Mouse (Mus musculus) adrenal gland, postnatal 14 days (tissue): ENCODE measurements around the gene Pmel. TPM values are rescaled to one million over a fixed set of nuclear protein-coding genes. Genes with fewer than 3 reads are reported as not detected.
"Not testable (repeated sequence)": the region's sequence is repeated elsewhere in the genome, so short reads cannot be mapped to it uniquely, and the experiment has no call there.

Experiments used
- DNase-seq: peaks from one replicate; pipeline ENCODE4 v3.0.0; 2021; ENCODE audit warnings: mixed read lengths
- total RNA-seq: library from RNA; stranded (reverse); gene quantifications from 2 replicates; pipeline ENCODE4 v1.2.3, GENCODE M21; 2021

Gene Pmel
- total RNA-seq, 1 experiment from 2014 or later = 2.3 TPM

GRCm38 (mm10) chr10:128702328-128703007, 1.5 kb upstream of the Pmel start:
- DNase-seq = peak; percentile 45

GRCm38 (mm10) chr10:128704491-128705316, 709 bp downstream of the Pmel start, which contains the start of gene Cdk2:
Cdk2 (minus strand) TSS chr10:128705031.
- peak; percentile 97 for DNase-seq

- peak; percentile 25 for DNase-seq
Measured at GRCm38 (mm10) chr10:128705317-128705693, 1.3 kb downstream of the Pmel start.

GRCm38 (mm10) chr10:128711318-128711717, 7.3 kb downstream of the Pmel start:
- not testable (repeated sequence) for DNase-seq

- peak; percentile 22 for DNase-seq
Measured at GRCm38 (mm10) chr10:128715559-128716537, 11.9 kb downstream of the Pmel start.

- DNase-seq = not testable (repeated sequence)
Measured at GRCm38 (mm10) chr10:128725466-128725865, 21.5 kb downstream of the Pmel start.

GRCm38 (mm10) chr10:128728059-128728458, 24.1 kb downstream of the Pmel start:
- no peak for DNase-seq

- DNase-seq = peak; percentile 84
Measured at GRCm38 (mm10) chr10:128731002-128731433, 27.0 kb downstream of the Pmel start.

GRCm38 (mm10) chr10:128731992-128732391, 28.0 kb downstream of the Pmel start:
- DNase-seq = no peak

- DNase-seq = peak; percentile 74
Measured at GRCm38 (mm10) chr10:128737435-128737834, 33.4 kb downstream of the Pmel start.

- no peak for DNase-seq
Measured at GRCm38 (mm10) chr10:128740296-128740695, 36.3 kb downstream of the Pmel start.

- DNase-seq = no peak
Measured at GRCm38 (mm10) chr10:128742616-128743015, 38.6 kb downstream of the Pmel start.

GRCm38 (mm10) chr10:128743235-128743634, 39.2 kb downstream of the Pmel start:
- no peak for DNase-seq

GRCm38 (mm10) chr10:128743791-128744191, 39.8 kb downstream of the Pmel start:
- peak; percentile 76 for DNase-seq

- no peak for DNase-seq
Measured at GRCm38 (mm10) chr10:128744211-128744610, 40.2 kb downstream of the Pmel start.

- peak; percentile 31 for DNase-seq
Measured at GRCm38 (mm10) chr10:128744680-128745601, 40.9 kb downstream of the Pmel start, which contains the start of gene Dgka. Dgka (minus strand) TSS chr10:128744855.

- peak; percentile 38 for DNase-seq
Measured at GRCm38 (mm10) chr10:128745946-128746613, 42.1 kb downstream of the Pmel start.

- DNase-seq = no peak
Measured at GRCm38 (mm10) chr10:128746972-128747645, 43.1 kb downstream of the Pmel start.

GRCm38 (mm10) chr10:128747646-128748251, 43.8 kb downstream of the Pmel start, which contains the start of gene Pym1:
Pym1 (plus strand) TSS chr10:128747889.
- DNase-seq = peak; percentile 91
